Mouse (Mus musculus) intestine, embryonic 16.5 days (tissue): ENCODE results near the gene Dcps. TPM values are rescaled to one million over a fixed set of nuclear protein-coding genes. Genes with fewer than 3 reads are reported as not detected.

Source experiments
- ATAC-seq: fragments of 200-750 bp; cut with Nextera tagmentation; 2 replicates; pipeline ENCODE4 v1.8.0; 2017; ENCODE audit warnings: moderate TSS enrichment, moderate library complexity
- H3K27ac ChIP-seq: fragments of 300-500 bp; sonication (generic); 2 replicates; pipeline ENCODE4 v1.5.1; 2014; ENCODE audit warnings: mild to moderate bottlenecking, low read length
- H3K27me3 ChIP-seq: fragments of 300-500 bp; sonication (generic); replicated peaks from 2 replicates; pipeline ENCODE4 v1.6.1; 2014; ENCODE audit warnings: low read length, control low read depth, mixed read lengths; ENCODE audit not compliant: control insufficient read depth, insufficient read depth
- H3K36me3 ChIP-seq: fragments of 300-500 bp; sonication (generic); 2 replicates; pipeline ENCODE4 v1.6.1; 2014; ENCODE audit warnings: low read length, control low read depth; ENCODE audit not compliant: control insufficient read depth, insufficient read depth
- H3K4me1 ChIP-seq: fragments of 300-500 bp; sonication (generic); 2 replicates; pipeline ENCODE4 v1.6.1; 2014; ENCODE audit warnings: low read length, control low read depth, mixed read lengths; ENCODE audit not compliant: control insufficient read depth, insufficient read depth
- H3K4me2 ChIP-seq: fragments of 300-500 bp; sonication (generic); 2 replicates; pipeline ENCODE4 v1.6.1; 2014; ENCODE audit warnings: low read depth, low read length, control low read depth
- H3K4me3 ChIP-seq: fragments of 300-500 bp; sonication (generic); 2 replicates; pipeline ENCODE4 v1.5.1; 2014; ENCODE audit warnings: mild to moderate bottlenecking, low read length
- H3K9ac ChIP-seq: fragments of 300-500 bp; sonication (generic); 2 replicates; pipeline ENCODE4 v1.6.1; 2014; ENCODE audit warnings: low read depth, low read length
- H3K9me3 ChIP-seq: fragments of 300-500 bp; sonication (generic); 2 replicates; pipeline ENCODE4 v1.6.1; 2016; ENCODE audit warnings: low read length, control low read depth; ENCODE audit not compliant: control insufficient read depth
- WGBS: fragments of 180-500 bp; shearing (Covaris S2); extraction: QIAGEN DNeasy Blood & Tissue Kit; methylation state at CpG from one replicate; pipeline ENCODE4 v1.1.7; 2014; 5-methylcytosine and 5-hydroxymethylcytosine counted together
- polyA plus RNA-seq: library from polyadenylated mRNA; unstranded; fragments of >200 nt; fragmentation: Nextera tagmentation; extraction: Ambion mirVana; gene quantifications from 2 replicates; pipeline ENCODE4 v1.2.1, GENCODE M21; 2015

The Dcps gene
- polyA plus RNA-seq, 1 experiment from 2014 or later: 88.2 TPM

DNA sequence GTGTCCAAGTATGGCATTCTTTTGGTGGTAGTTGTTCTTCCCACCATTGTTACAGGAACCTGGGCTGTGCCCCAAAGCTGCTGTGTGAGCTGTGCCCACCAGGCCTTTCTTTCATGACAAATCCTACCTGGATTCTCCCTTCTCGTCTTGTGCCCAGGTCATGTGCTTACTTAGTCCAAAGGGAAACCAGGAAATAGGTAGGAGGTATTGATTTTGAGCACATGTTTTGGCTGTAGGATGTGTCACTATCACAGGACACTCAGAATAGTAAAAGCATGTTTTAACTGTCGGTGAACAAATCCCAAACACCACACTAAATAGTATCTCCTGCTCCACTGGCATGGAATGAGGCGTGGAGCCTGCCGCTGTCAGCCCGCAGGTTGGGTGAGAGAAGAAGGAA is 48.3 kb downstream of the Dcps start:
- 0 out of 2 replicates have a peak, but pooled peaks have one; percentile 3 for ATAC-seq
- whole genome bisulfite sequencing: 88% methylated on average over 5 of the region's 5 CpGs
- Histone ChIP-seq H3K4me2 (no peak overlapping the region), H3K36me3 (no peaks in the 10 kb centered on the region), H3K9me3 (no peaks in the 10 kb centered on the region), H3K4me1 (peaks cover 14% of the 10 kb centered on the region), H3K27ac (no peak overlapping the region), H3K4me3 (no peak overlapping the region), H3K9ac (no peak overlapping the region), H3K27me3 (no peaks in the 10 kb centered on the region)

DNA sequence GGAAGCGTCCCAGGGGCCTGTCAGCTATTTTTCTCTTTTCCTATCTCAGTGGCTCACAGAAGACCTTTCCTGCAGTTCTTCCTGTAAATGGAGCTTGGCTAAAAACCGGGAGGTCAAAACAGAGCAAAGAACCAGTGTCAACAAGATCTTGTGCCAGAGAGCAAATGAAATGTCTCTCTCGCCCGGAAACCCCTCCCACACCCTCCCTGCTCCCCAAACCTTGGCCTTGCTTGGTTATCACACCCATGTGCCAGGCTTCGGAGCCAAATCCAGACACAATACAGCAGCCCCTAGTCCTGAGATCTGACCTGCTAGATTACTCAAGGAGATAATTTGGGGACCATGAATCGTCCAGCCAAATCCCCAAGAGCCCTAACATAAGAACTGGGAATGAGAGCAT is 48.7 kb downstream of the Dcps start:
- no peaks in the 10 kb centered on the region for H3K9me3 ChIP-seq
- peak overlapping the region; percentile 29; the same call in 1 of the 2 replicates for H3K27ac ChIP-seq
- H3K4me3 ChIP-seq: no peak overlapping the region
- H3K4me2 ChIP-seq: no peak overlapping the region
- no peaks in the 10 kb centered on the region for H3K27me3 ChIP-seq
- no peak for ATAC-seq
- 72% methylated on average over 6 of the region's 6 CpGs for WGBS
- H3K9ac ChIP-seq: no peak overlapping the region
- H3K36me3 ChIP-seq: no peaks in the 10 kb centered on the region
- H3K4me1 ChIP-seq: peaks cover 14% of the 10 kb centered on the region

DNA sequence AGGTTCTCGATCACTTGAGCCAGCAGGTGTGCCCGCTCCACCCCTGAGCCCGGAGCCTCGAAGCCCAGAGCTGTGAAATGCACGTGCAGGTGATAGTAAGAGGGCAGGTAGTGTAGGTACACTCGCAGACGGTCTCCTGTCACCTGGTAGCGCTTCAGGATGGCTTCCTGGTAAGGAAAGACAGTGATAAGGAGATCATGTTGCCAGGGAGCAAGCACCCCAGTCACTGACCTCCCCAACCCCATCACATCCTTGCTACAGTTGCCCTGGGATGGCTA is 51.2 kb downstream of the Dcps start:
- Histone ChIP-seq H3K4me3 (no peak overlapping the region), H3K36me3 (0 out of 2 replicates have a peak, but pooled peaks cover 2% of the 10 kb centered on the region), H3K27me3 (no peaks in the 10 kb centered on the region), H3K4me2 (no peak overlapping the region), H3K4me1 (peaks cover 5% of the 10 kb centered on the region), H3K27ac (no peak overlapping the region), H3K9me3 (no peaks in the 10 kb centered on the region), H3K9ac (no peak overlapping the region)
- 83% methylated on average over 8 of the region's 8 CpGs for WGBS
- no peak for ATAC-seq

DNA sequence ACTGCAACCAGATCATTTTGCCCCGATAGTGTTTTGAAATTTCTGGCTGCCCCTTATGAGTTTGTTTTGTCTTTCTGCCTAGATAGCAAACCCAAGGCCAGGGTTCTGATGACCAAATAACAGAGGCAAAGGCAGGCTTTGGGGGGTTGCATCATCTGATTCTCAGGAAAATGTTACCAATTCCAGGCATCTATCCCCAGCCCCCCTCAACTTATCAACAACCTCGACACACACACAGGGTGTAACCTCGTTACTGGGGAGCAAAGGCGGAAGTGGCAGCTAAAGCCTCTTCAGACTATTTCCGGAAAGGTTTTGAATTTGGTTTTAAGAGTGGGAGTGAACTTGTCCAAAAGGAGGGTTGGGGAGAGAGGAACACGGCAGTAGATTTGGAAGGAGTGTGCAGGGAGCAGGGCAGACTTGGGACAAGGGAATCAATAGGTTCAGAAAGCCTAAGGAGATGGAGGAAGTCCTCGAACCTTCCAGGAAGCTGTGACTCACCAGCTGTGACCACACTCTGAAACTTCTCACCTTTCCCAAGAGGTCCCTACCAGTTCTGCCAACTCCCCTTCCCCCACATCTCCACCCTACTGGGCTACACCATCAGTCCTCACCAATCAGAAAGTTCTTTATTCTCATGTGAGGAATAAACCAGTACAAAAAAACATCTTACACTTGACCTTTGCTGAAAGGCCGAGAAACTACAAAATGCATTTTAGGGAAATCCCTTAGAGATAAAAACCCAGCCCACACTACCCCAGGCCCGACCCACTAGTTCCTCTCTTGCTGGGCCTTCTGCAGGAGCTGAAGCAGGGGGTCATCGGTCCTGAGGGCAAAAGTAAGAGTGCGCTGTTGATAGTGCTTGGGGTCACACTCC is 51.8 kb downstream of the Dcps start:
- ATAC-seq: no peak
- no peak overlapping the region for H3K27ac ChIP-seq

DNA sequence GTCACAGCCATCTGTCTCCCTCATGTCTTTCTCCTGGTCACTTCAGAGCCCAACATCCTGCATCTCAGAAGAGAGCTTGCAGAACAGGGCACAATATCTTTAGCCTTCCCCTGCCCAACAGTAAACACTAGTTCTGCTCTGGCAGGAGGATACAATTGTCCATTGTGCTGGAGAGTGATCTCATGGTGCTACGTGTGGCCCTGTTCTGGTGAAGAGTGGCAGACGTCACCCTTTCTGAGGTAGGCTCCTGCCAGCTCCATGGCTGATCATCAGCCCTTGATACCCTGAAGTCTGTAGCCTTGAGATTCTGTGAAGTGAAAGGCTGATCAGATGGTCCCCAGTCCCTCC is 52.4 kb downstream of the Dcps start:
- Histone ChIP-seq H3K36me3 (0 out of 2 replicates have a peak, but pooled peaks cover 2% of the 10 kb centered on the region), H3K27me3 (no peaks in the 10 kb centered on the region), H3K4me2 (no peak overlapping the region), H3K27ac (no peak overlapping the region), H3K9me3 (no peaks in the 10 kb centered on the region), H3K4me1 (peaks cover 5% of the 10 kb centered on the region), H3K4me3 (no peak overlapping the region), H3K9ac (no peak overlapping the region)
- 79% methylated on average over 2 of the region's 2 CpGs for WGBS
- peak; percentile 27; the same call in 1 of the 2 replicates for ATAC-seq

More for the DNA sequence above, 51.8 kb downstream of the Dcps start:
- Histone ChIP-seq H3K9me3 (no peaks in the 10 kb centered on the region), H3K4me2 (no peak overlapping the region), H3K9ac (no peak overlapping the region), H3K27me3 (no peaks in the 10 kb centered on the region), H3K4me1 (peaks cover 5% of the 10 kb centered on the region), H3K36me3 (0 out of 2 replicates have a peak, but pooled peaks cover 2% of the 10 kb centered on the region), H3K4me3 (no peak overlapping the region)
- 83% methylated on average over 11 of the region's 11 CpGs for WGBS

DNA sequence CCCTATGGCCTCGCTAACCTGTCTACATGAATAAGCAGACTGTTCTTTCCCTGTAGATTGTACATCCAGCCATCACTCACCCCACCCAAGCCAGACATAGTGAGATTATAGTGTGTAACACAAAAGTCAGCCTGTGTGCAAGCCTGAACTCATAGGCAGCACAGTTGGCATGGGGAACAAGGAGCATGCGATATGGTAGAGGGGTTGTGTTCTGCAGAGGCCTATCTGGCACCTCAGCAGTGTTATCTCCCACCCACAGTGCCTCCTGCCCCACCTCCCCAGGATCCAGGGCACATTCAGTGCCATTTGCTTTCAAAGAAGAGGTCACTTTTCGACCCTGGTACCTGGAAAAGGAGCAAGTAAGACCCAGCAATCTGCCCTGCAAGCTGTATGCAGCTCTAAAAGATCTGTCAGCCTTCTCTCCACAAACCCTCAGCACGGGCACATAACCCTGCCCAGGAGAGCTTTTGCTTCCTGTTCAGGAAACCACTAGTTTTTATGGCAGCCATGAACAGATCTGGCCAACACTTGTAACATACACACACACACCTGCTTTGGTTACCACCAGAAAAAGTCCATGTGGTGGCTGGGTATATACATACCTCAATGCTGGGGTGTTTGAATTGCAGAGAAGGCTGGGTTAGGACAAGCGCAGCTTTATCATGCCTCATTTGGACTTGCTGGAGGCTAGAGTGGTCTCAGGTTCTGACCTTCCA is 53.2 kb downstream of the Dcps start:
- Histone ChIP-seq H3K36me3 (0 out of 2 replicates have a peak, but pooled peaks cover 2% of the 10 kb centered on the region), H3K9ac (no peak overlapping the region), H3K4me3 (no peak overlapping the region), H3K27ac (no peak overlapping the region), H3K9me3 (no peaks in the 10 kb centered on the region), H3K4me1 (peaks cover 6% of the 10 kb centered on the region), H3K27me3 (no peaks in the 10 kb centered on the region), H3K4me2 (no peak overlapping the region)
- WGBS: 80% methylated on average over 5 of the region's 5 CpGs
- ATAC-seq: peak; percentile 44

DNA sequence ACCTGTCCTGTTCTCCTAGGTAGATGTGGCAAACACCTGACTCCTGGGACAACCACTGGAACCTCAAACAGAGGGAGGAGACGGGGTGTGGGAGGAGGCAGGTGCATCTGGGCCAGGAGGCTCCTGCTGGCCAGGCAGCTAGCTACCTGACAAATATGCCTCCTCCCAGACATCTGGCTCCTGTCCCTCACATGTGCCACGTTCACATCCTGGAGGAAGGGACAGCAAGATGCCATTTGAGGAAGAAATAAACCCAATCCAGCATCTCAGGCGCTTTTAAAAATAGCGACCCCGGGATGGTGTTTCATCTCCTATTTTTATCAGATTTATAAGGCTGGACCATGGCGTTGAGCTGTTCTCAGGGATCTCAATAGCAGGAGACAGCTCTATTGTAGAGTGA is 56.7 kb downstream of the Dcps start, which contains the start of gene St3gal4:
TSS of gene St3gal4 (minus strand) at position 101 of the 400 bp plus-strand sequence.
- Histone ChIP-seq H3K9ac (no peak within 1 kb of the TSS), H3K9me3 (no peaks in the 10 kb centered on the region), H3K4me3 (no peak within 1 kb of the TSS), H3K36me3 (0 out of 2 replicates have a peak, but pooled peaks cover 2% of the 10 kb centered on the region), H3K4me2 (no peak within 1 kb of the TSS), H3K27me3 (no peaks in the 10 kb centered on the region), H3K27ac (no peak within 1 kb of the TSS), H3K4me1 (peaks cover 17% of the 10 kb centered on the region)
- 85% methylated on average over 6 of the region's 6 CpGs for WGBS
- ATAC-seq: no peak

DNA sequence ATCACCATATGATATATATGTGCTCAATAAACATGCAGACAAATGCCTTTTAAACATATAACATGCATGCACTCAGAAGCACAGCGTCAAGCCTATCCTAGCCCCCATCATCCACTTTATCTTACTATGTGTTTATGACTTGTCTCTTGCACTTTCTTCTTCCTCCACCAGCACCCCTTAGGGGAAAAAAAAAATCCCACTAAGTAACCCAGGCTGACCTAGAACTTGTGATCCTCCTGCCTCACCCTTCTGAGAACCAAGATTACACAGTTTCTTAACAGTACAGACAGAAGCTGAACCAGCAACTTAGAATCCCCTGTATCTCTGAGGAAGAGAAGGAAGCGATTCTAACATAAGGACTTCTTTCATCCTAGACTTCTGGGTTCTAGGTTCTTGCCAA is 57.3 kb downstream of the Dcps start:
- no peak for ATAC-seq
- Histone ChIP-seq H3K9me3 (no peaks in the 10 kb centered on the region), H3K4me3 (no peak overlapping the region), H3K4me2 (no peak overlapping the region), H3K27ac (no peak overlapping the region), H3K4me1 (peaks cover 20% of the 10 kb centered on the region), H3K9ac (no peak overlapping the region), H3K27me3 (no peaks in the 10 kb centered on the region), H3K36me3 (0 out of 2 replicates have a peak, but pooled peaks cover 2% of the 10 kb centered on the region)
- WGBS: 87% methylated on average over 2 of the region's 2 CpGs
